In genomic region chr2:26201926-26202848, GRCm38 (mm10) we compare ENCODE assay signal across 10 mouse cellular contexts. TPM values are rescaled to one million over a fixed set of nuclear protein-coding genes. Genes with fewer than 3 reads are reported as not detected.
DNase-seq lines count a peak whose midpoint lies in the region; ATAC-seq and TF ChIP-seq lines count a peak whose summit lies in the region.
"Had no signal": no experiment of that assay in that cellular context is flagged by ENCODE, and none has a peak within 500 bp of the region (broad histone marks: within the 10 kb centered on the region; RNA-seq: fewer than 3 reads in every experiment).

No protein-coding gene starts in this region.

- peak; percentile 50 for DNase-seq in adrenal gland, adult 2 months
- DNase-seq in adrenal gland, adult 8-10 months, result no peak
- DNase-seq in lung, postnatal 0 days (ENCODE audit: low spot score), result no peak
- no peak for DNase-seq in limb, embryonic 11.5 days (ENCODE audit: low spot score)
- no peak for DNase-seq in right cerebral cortex, postnatal 25 days
- DNase-seq in gastrocnemius, postnatal 4 days (ENCODE audit: low spot score in 2 of 2), result no peak
- no peak for DNase-seq in lung, postnatal 25 days (ENCODE audit: low spot score)
- DNase-seq: lung, postnatal 36 days had no signal

- peak overlapping the region; percentile 19; the same call in 1 of the 2 replicates for H3K4me3 ChIP-seq in lung, embryonic 15.5 days
- H3K4me3 ChIP-seq in lung, postnatal 0 days (ENCODE audit: low read depth, low read length), result no peak overlapping the region
- H3K4me3 ChIP-seq in limb, embryonic 11.5 days (ENCODE audit: low read depth, low read length), result no peak overlapping the region

- H3K36me3 ChIP-seq in lung, embryonic 15.5 days, result no peaks in the 10 kb centered on the region
- H3K36me3 ChIP-seq in lung, postnatal 0 days (ENCODE audit: insufficient read depth, low read length), result no peaks in the 10 kb centered on the region
- no peaks in the 10 kb centered on the region for H3K36me3 ChIP-seq in limb, embryonic 11.5 days (ENCODE audit: control insufficient read depth, insufficient read depth, low read length)

- no peak overlapping the region for H3K9ac ChIP-seq in lung, embryonic 15.5 days
- no peak overlapping the region for H3K9ac ChIP-seq in lung, postnatal 0 days (replicated peaks; ENCODE audit: low read depth)
- H3K9ac ChIP-seq in limb, embryonic 11.5 days (ENCODE audit: low read length), result no peak overlapping the region

- H3K27ac ChIP-seq in lung, embryonic 15.5 days, result no peak overlapping the region
- no peak overlapping the region for H3K27ac ChIP-seq in lung, postnatal 0 days (ENCODE audit: low read length)
- no peak overlapping the region for H3K27ac ChIP-seq in limb, embryonic 11.5 days (replicated peaks; ENCODE audit: low read depth, low read length)
- H3K27ac ChIP-seq: kidney, postnatal 0 days had no signal

- peaks cover 100% of the 10 kb centered on the region for H3K27me3 ChIP-seq in lung, embryonic 15.5 days
- peaks cover 79% of the 10 kb centered on the region for H3K27me3 ChIP-seq in lung, postnatal 0 days (replicated peaks; ENCODE audit: insufficient read depth, low read length)
- peaks cover 100% of the 10 kb centered on the region for H3K27me3 ChIP-seq in limb, embryonic 11.5 days (ENCODE audit: control insufficient read depth, insufficient read depth, low read length)

- H3K9me3 ChIP-seq in lung, embryonic 15.5 days, result no peaks in the 10 kb centered on the region
- no peaks in the 10 kb centered on the region for H3K9me3 ChIP-seq in lung, postnatal 0 days (ENCODE audit: low read length)
- H3K9me3 ChIP-seq in limb, embryonic 11.5 days (ENCODE audit: control insufficient read depth, low read length), result no peaks in the 10 kb centered on the region

- under 1% methylated on average over 77 of the region's 77 CpGs for WGBS in lung, embryonic 15.5 days
- WGBS in lung, postnatal 0 days, result 1% methylated on average over 72 of the region's 77 CpGs
- WGBS in limb, embryonic 11.5 days, result under 1% methylated on average over 77 of the region's 77 CpGs

- no peak for TF ChIP-seq CTCF in lung, postnatal 0 days (IDR thresholded peaks at IDR 0.05)

- peak overlapping the region; percentile 44 for H3K4me2 ChIP-seq in lung, embryonic 15.5 days
- H3K4me2 ChIP-seq in lung, postnatal 0 days (replicated peaks; ENCODE audit: low read depth, low read length), result no peak overlapping the region
- 0 out of 2 replicates have a peak overlapping the region, but pooled peaks have one; percentile 12 for H3K4me2 ChIP-seq in limb, embryonic 11.5 days (ENCODE audit: low read depth, severe bottlenecking)

- TF ChIP-seq EP300 in lung, postnatal 0 days (IDR thresholded peaks at IDR 0.05), result no peak

- ATAC-seq in lung, embryonic 15.5 days (ENCODE audit: borderline replicate concordance, extremely low read depth, low FRiP score, low TSS enrichment), result no peak
- ATAC-seq in lung, postnatal 0 days, result no peak
- ATAC-seq in limb, embryonic 11.5 days (ENCODE audit: insufficient number of reproducible peaks, low FRiP score, low TSS enrichment, low read depth), result no peak

- peaks cover 35% of the 10 kb centered on the region for H3K4me1 ChIP-seq in lung, embryonic 15.5 days
- no peaks in the 10 kb centered on the region for H3K4me1 ChIP-seq in lung, postnatal 0 days (ENCODE audit: insufficient read depth, low read depth, low read length)
- H3K4me1 ChIP-seq in limb, embryonic 11.5 days (ENCODE audit: control insufficient read depth, insufficient read depth, low read length), result peaks cover 19% of the 10 kb centered on the region

RNA-seq across cellular contexts. Expression of gene Lhx3, which starts 5.9 kb away (rescaled TPM):
- total RNA-seq in adrenal gland, adult 2 months (2021), result 1 to 10 TPM in 1 of 2 experiments, not detected in 1; 2.6 TPM
- 0.84 and 1.4 TPM in 2 replicates for polyA plus RNA-seq in adrenal gland, adult 2 months (2012; rRNA removed)
- total RNA-seq in adrenal gland, adult 8-10 months (2022), result 1 to 10 TPM in 2 of 4 experiments, under 1 TPM in 1, not detected in 1; 0.48 to 6.4 (median 4.0) TPM
- polyA plus RNA-seq in lung, embryonic 15.5 days (2015; fragmentation: Nextera tagmentation; extraction: Ambion mirVana), result not detected in 2 replicates
- polyA plus RNA-seq in lung, postnatal 0 days (2015; fragmentation: Nextera tagmentation; extraction: Ambion mirVana), result not detected in 2 replicates
- 0.09 TPM in 1 of 2 replicates, not detected in the other for polyA plus RNA-seq in limb, embryonic 11.5 days (2014; fragmentation: Nextera tagmentation; extraction: Ambion mirVana)
- total RNA-seq in gastrocnemius, postnatal 4 days (2021), result not detected
- polyA plus RNA-seq: kidney, postnatal 0 days had no signal

RNA-seq across cellular contexts. Expression of gene Qsox2, which starts 35.1 kb away (rescaled TPM):
- total RNA-seq in adrenal gland, adult 2 months (2021), result 10 to 100 TPM; 16.6 to 22.5 TPM
- polyA plus RNA-seq in adrenal gland, adult 2 months (2012; rRNA removed), result 24.3 and 25.4 TPM in 2 replicates
- total RNA-seq in adrenal gland, adult 8-10 months (2022), result 10 to 100 TPM; 25.2 to 28.7 (median 26.6) TPM
- 22.8 and 24.5 TPM in 2 replicates for polyA plus RNA-seq in lung, embryonic 15.5 days (2015; fragmentation: Nextera tagmentation; extraction: Ambion mirVana)
- polyA plus RNA-seq in lung, postnatal 0 days (2015; fragmentation: Nextera tagmentation; extraction: Ambion mirVana), result 11.3 and 12.9 TPM in 2 replicates
- polyA plus RNA-seq in limb, embryonic 11.5 days (2014; fragmentation: Nextera tagmentation; extraction: Ambion mirVana), result 12.0 and 13.9 TPM in 2 replicates
- 10 to 100 TPM; 11.2 to 11.4 TPM for total RNA-seq in gastrocnemius, postnatal 4 days (2021)
